9 mouse cellular contexts compared by ENCODE assay signal in genomic region chr15:84450441-84451183, GRCm38 (mm10). TPM values are rescaled to one million over a fixed set of nuclear protein-coding genes. Genes with fewer than 3 reads are reported as not detected.
DNase-seq lines count a peak whose midpoint lies in the region; ATAC-seq and TF ChIP-seq lines count a peak whose summit lies in the region.
"Had no signal": no experiment of that assay in that cellular context is flagged by ENCODE, and none has a peak within 500 bp of the region (broad histone marks: within the 10 kb centered on the region; RNA-seq: fewer than 3 reads in every experiment).

No protein-coding gene starts in this region.

- peak overlapping the region; percentile 39; the same call in 1 of the 2 replicates for H3K4me2 ChIP-seq in kidney, embryonic 14.5 days (replicated peaks; ENCODE audit: low read depth, low read length)
- peak overlapping the region; percentile 37 for H3K4me2 ChIP-seq in hindbrain, embryonic 13.5 days
- H3K4me2 ChIP-seq in limb, embryonic 15.5 days: peak overlapping the region; percentile 38
- H3K4me2 ChIP-seq in myocyte (ENCODE audit: low read depth): peak overlapping the region; percentile 64
- H3K4me2 ChIP-seq: liver, embryonic 13.5 days had no signal

- no peaks in the 10 kb centered on the region for H3K79me2 ChIP-seq in myocyte (ENCODE audit: control insufficient read depth, insufficient read depth)

- peak; percentile 45; the same call in 1 of the 2 replicates for ATAC-seq in kidney, embryonic 14.5 days (ENCODE audit: low FRiP score, low TSS enrichment)
- ATAC-seq in hindbrain, embryonic 13.5 days (ENCODE audit: low FRiP score): no peak
- no peak for ATAC-seq in limb, embryonic 15.5 days (ENCODE audit: insufficient number of reproducible peaks, low FRiP score, low TSS enrichment, low read depth)

- H3ac ChIP-seq in myocyte (ENCODE audit: control insufficient read depth, insufficient read length): no peak overlapping the region

- no peak overlapping the region for H3K9ac ChIP-seq in kidney, embryonic 14.5 days (ENCODE audit: low read depth, low read length)
- peak overlapping the region; percentile 61 for H3K9ac ChIP-seq in hindbrain, embryonic 13.5 days
- H3K9ac ChIP-seq in limb, embryonic 15.5 days: no peak overlapping the region
- H3K9ac ChIP-seq: liver, embryonic 13.5 days had no signal

- H3K36me3 ChIP-seq in kidney, embryonic 14.5 days (ENCODE audit: control insufficient read depth, insufficient read depth, low read length): no peaks in the 10 kb centered on the region
- no peaks in the 10 kb centered on the region for H3K36me3 ChIP-seq in hindbrain, embryonic 13.5 days
- no peaks in the 10 kb centered on the region for H3K36me3 ChIP-seq in limb, embryonic 15.5 days
- H3K36me3 ChIP-seq in myocyte (ENCODE audit: control insufficient read depth, insufficient read depth): no peaks in the 10 kb centered on the region
- H3K36me3 ChIP-seq: liver, embryonic 13.5 days had no signal

- H3K9me3 ChIP-seq in kidney, embryonic 14.5 days (ENCODE audit: control insufficient read depth, low read length): no peaks in the 10 kb centered on the region
- no peaks in the 10 kb centered on the region for H3K9me3 ChIP-seq in hindbrain, embryonic 13.5 days
- H3K9me3 ChIP-seq in limb, embryonic 15.5 days: no peaks in the 10 kb centered on the region
- H3K9me3 ChIP-seq: liver, embryonic 13.5 days had no signal

- peaks cover 15% of the 10 kb centered on the region for H3K4me1 ChIP-seq in kidney, embryonic 14.5 days (ENCODE audit: control insufficient read depth, insufficient read depth, low read length)
- H3K4me1 ChIP-seq in hindbrain, embryonic 13.5 days (replicated peaks): peaks cover 23% of the 10 kb centered on the region
- peaks cover 20% of the 10 kb centered on the region for H3K4me1 ChIP-seq in limb, embryonic 15.5 days

- H3K27ac ChIP-seq in kidney, embryonic 14.5 days (ENCODE audit: low read depth, low read length): peak overlapping the region; percentile 6; the same call in 1 of the 2 replicates
- peak overlapping the region; percentile 58; the same call in 1 of the 2 replicates for H3K27ac ChIP-seq in hindbrain, embryonic 13.5 days
- 0 out of 2 replicates have a peak overlapping the region, but pooled peaks have one; percentile 35 for H3K27ac ChIP-seq in limb, embryonic 15.5 days
- H3K27ac ChIP-seq: liver, embryonic 13.5 days had no signal

- H3K27me3 ChIP-seq in kidney, embryonic 14.5 days (ENCODE audit: control insufficient read depth, insufficient read depth, low read length): peaks cover 18% of the 10 kb centered on the region
- peaks cover 34% of the 10 kb centered on the region for H3K27me3 ChIP-seq in hindbrain, embryonic 13.5 days
- peaks cover 55% of the 10 kb centered on the region for H3K27me3 ChIP-seq in limb, embryonic 15.5 days
- peaks cover 33% of the 10 kb centered on the region for H3K27me3 ChIP-seq in myocyte (ENCODE audit: control insufficient read depth, insufficient read depth, insufficient read length)

- under 1% methylated on average over 21 of the region's 21 CpGs for WGBS in kidney, embryonic 14.5 days
- WGBS in hindbrain, embryonic 13.5 days: 2% methylated on average over 21 of the region's 21 CpGs
- WGBS in limb, embryonic 15.5 days: 4% methylated on average over 21 of the region's 21 CpGs

- H3K4me3 ChIP-seq in kidney, embryonic 14.5 days (ENCODE audit: low read length): no peak overlapping the region
- 0 out of 2 replicates have a peak overlapping the region, but pooled peaks have one; percentile 13 for H3K4me3 ChIP-seq in hindbrain, embryonic 13.5 days
- peak overlapping the region; percentile 12; the same call in 1 of the 2 replicates for H3K4me3 ChIP-seq in limb, embryonic 15.5 days
- no peak overlapping the region for H3K4me3 ChIP-seq in myocyte
- H3K4me3 ChIP-seq: liver, embryonic 13.5 days had no signal

- DNase-seq in kidney, adult 8-10 months: no peak
- peak; percentile 45 for DNase-seq in cerebellum, adult 9-10 months
- peak; percentile 73 to 87 for DNase-seq in frontal cortex, adult 2 months (ENCODE audit: extremely low spot score in 1 of 2, low spot score in 1 of 2)
- peak; percentile 3 to 9 for DNase-seq in thymus, postnatal 10 days (ENCODE audit: low spot score in 2 of 2)
- DNase-seq: liver, embryonic 13.5 days had no signal

- TF ChIP-seq POLR2A in myocyte (IDR thresholded peaks at IDR 0.05; ENCODE audit: insufficient read length, low read depth): no peak

TF ChIP-seq in myocyte, 11 proteins besides CTCF, POLR2A, EP300 and RAD21:
- TF ChIP-seq SRF (IDR thresholded peaks at IDR 0.05; ENCODE audit: control insufficient read depth, insufficient read length, low read depth): no peak
- TF ChIP-seq REST (IDR thresholded peaks at IDR 0.05; ENCODE audit: insufficient read depth, insufficient read length): no peak
- peak; percentile 89 for TF ChIP-seq TCF12 (IDR thresholded peaks at IDR 0.05; ENCODE audit: insufficient read depth, poor library complexity, severe bottlenecking)
- TF ChIP-seq CEBPB (IDR thresholded peaks at IDR 0.05; ENCODE audit: insufficient read depth, poor library complexity, severe bottlenecking): no peak
- peak; percentile 91 for TF ChIP-seq TCF3 (IDR thresholded peaks at IDR 0.05; ENCODE audit: insufficient read length, low read depth)
- no peak for TF ChIP-seq E2F4 (IDR thresholded peaks at IDR 0.05; ENCODE audit: insufficient read depth)
- TF ChIP-seq MYOD1 (IDR thresholded peaks at IDR 0.05; ENCODE audit: control insufficient read depth in 1 of 3, insufficient read length in 2 of 3, low read depth in 2 of 3): peak in 2 of 3 experiments; percentile 89 to 95
- no peak for TF ChIP-seq MAX (IDR thresholded peaks at IDR 0.05; ENCODE audit: low read depth)
- peak; percentile 55 to 97 (median 96) for TF ChIP-seq MYOG (IDR thresholded peaks at IDR 0.05; ENCODE audit: control insufficient read depth in 1 of 3, insufficient read depth in 1 of 3, insufficient read length in 2 of 3, low read depth in 2 of 3)
- no peak for TF ChIP-seq POLR2AphosphoS2 (IDR thresholded peaks at IDR 0.05; ENCODE audit: insufficient read length, low read depth)
- TF ChIP-seq USF1 (IDR thresholded peaks at IDR 0.05; ENCODE audit: low read depth): no peak

RNA-seq across cellular contexts. Expression of gene Shisal1, which starts 3.7 kb away (rescaled TPM):
- 1.5 and 2.1 TPM in 2 replicates for polyA plus RNA-seq in kidney, embryonic 14.5 days (2014; fragmentation: Nextera tagmentation; extraction: Ambion mirVana)
- polyA plus RNA-seq in frontal cortex, adult 2 months (2012; rRNA removed): 42.8 and 49.5 TPM in 2 replicates
- 9.5 and 10.9 TPM in 2 replicates for polyA plus RNA-seq in hindbrain, embryonic 13.5 days (2015; fragmentation: Nextera tagmentation; extraction: Ambion mirVana)
- 4.1 and 6.0 TPM in 2 replicates for polyA plus RNA-seq in limb, embryonic 15.5 days (2015; fragmentation: Nextera tagmentation; extraction: Ambion mirVana)
- polyA plus RNA-seq in myocyte (2012; fragmentation: generic; extraction: Trizol): 2.2 TPM

Comparison
In these comparisons a context has a peak if more than half of its experiments do, and no peak if none do; other contexts are left out.
1. H3K27ac ChIP-seq: peak in every context shown above with its lines; median percentile 58 in hindbrain, embryonic 13.5 days; 35 in limb, embryonic 15.5 days; 6 in kidney, embryonic 14.5 days.
2. H3K4me3 ChIP-seq: peak in hindbrain, embryonic 13.5 days (single experiment) and limb, embryonic 15.5 days (single experiment); none in kidney, embryonic 14.5 days (single experiment) and myocyte (single experiment).
3. DNase-seq: peak in cerebellum, adult 9-10 months (single experiment), frontal cortex, adult 2 months (2 of 2) and thymus, postnatal 10 days (2 of 2); none in kidney, adult 8-10 months (0 of 2).
4. Peak in every context shown above with its lines, with median percentiles within 50 percentile points of each other: H3K4me2 ChIP-seq.